Mouse (Mus musculus) yolk sac, embryonic 10.5 days (tissue): ENCODE measurements around the gene Fbxo9.

Source experiments
- DNase-seq: peaks from one replicate; pipeline ENCODE4 v3.0.0-alpha.2; 2017; ENCODE audit warnings: low spot score

Gene Fbxo9

DNA sequence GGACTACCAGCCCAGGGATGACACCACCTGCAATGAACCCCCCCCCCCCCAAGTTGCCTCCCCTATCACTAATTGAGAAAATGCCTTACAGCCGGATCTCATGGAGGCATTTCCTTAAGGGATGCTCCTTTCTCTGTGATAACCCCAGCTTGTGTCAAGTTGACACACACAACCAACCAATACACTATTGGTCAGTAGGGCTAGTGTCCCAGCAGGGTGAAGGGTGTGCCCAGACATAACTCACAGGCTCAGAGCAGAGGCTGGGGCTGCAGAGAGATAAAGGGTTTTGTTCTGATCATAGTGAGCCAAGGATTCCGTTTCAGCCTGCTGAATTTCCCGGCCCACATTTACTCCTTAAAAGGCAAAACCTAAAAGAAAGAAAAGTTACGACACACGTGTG lies 38.4 kb downstream of the Fbxo9 start:
- DNase-seq, result no peak

DNA sequence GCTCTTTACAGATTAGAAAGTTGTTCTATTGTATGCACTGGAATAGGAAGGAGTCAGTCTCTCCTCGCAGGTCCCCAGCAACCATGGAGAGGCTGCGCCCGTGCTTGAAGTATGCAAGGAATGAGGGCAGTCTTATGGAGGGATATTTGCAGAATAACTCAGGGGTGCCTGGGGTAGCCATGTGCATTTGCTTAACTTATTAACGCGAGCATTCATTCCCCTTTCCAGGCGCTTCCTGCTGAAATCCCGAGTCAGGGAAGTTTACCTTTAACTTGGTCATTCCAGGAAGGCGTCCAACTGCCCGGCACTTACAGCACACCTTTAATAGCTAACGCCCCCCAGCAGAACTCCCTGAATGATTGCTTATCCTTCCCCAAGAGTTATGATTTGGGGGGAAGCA lies 44.7 kb downstream of the Fbxo9 start:
- peak; percentile 48 for DNase-seq

DNA sequence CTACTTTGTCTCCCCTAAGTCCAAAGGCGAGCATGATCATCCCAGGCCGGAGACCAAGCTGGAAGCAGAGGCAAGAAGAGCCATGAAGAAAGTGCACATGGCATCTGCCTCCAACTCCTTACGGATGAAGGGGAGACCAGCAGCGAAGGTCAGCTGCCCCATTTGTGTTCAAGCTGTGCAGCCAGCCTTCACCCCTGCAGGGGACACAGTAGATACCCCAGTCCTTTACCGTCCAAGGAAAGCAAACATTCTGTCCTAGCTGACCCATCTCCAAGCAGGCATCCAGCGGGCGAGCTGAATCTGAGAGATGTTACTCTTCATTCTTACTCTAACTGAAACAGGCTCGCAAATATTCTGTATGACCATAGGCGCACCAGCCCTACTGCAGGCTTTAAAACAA lies 46.5 kb downstream of the Fbxo9 start:
- DNase-seq, result no peak

DNA sequence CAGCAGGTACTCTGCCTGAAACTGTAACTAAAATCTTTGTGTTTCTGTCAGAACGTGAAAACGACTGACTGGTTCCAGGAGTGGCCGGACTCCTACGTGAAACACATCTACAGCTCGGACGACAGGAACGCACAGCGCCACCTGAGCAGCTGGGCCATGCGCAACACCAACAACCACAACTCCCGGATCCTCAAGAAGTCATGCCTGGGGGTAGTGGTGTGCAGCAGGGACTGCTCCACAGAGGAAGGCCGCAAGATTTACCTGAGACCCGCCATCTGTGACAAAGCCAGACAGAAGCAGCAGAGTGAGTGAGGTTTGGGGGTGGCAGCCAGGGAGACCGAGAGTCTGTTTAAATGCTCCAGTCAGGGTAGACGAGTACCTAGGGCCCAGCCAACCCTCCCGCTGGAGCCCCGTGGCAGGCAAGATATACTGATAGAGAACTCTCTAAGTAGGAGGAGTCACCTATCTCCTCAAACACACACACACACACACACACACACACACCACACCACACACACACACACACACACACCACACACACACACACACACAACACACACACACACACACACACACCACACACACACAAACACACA lies 49.2 kb downstream of the Fbxo9 start:
- no peak for DNase-seq

DNA sequence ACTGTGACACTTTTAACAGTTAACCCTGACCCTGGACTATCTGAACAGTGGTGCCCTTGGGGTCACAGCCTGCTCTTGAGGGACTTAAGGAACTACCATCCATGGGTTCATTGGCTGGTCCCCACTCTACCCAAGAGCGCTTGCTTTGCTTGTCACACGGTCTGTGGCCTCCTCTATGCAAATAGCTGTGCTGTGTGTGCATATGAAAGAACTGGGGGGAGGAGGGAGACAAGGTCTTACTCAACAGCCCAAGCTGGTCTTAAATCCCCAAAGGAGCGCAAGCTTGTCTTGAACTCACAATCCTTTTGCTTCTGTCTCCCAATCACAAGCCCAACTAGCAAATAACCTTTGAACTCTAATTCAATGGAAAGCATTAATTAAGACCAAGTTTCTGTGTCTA lies 54.6 kb downstream of the Fbxo9 start:
- no peak for DNase-seq

DNA sequence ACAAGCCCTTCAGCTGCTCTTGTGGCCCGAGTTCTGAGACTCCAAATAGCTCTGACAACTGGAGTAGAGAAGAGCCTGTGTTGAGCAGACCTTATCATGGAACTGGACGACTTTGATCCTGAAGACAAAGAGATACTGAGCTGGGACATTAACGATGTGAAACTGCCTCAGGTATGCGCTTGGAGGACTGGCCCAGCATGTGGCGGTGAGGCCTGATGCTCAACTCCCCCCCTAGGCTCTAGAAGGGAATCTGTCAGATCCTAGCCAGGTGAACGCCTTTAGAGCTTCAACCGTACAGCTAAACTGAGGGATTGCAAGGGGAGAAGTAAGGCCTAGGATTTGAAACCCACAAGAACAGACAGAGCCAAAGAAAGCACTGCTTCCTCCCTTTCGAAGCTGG lies 55.0 kb downstream of the Fbxo9 start:
- no peak for DNase-seq

DNA sequence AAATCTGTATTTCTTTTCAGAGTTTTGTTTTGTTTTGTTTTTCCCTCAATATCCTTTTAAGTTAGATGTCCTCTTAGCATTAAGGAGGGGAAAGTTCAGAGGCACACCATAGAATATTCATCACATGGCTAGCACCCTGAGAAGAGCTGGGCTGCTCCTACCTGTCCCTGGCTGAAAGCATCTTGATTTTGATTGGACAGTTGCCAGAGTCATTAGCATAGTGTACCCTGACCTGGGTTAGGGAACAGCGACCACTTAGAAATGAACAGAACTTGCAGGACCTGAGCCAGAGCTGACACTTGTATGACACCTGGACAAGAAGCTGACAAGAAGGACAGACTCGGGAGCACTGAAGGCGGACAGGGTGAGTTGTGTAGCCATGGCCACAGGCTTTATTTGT lies 57.2 kb downstream of the Fbxo9 start, which contains the start of gene Gcm1:
TSS of gene Gcm1 (plus strand) at position 248 of the 400 bp plus-strand sequence.
- peak; percentile 67 for DNase-seq

DNA sequence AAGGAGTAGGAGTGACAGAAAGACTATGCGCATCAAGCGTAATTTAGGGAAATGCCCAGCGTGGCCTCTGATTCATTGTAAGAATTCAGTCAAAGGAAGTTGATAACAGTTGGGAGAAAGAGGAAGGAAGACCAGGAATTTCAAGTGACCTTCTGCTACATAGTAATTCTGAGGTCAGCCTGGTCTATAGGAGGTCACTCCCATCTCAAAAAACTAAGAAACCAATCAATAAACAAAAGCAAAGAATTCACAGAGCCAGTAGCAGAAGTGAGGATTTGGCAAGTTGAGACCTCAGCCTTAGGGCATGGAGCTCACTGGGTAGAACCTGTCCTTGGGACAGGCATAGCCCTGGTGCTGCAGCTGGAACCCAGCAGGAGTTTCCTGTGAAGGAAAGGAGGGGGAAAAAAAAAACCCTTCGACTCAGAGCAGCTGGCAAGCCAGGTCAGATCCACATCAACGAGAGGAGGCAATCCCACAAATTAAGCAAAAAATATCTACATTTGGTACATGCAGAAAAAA lies 58.4 kb downstream of the Fbxo9 start:
- no peak for DNase-seq

DNA sequence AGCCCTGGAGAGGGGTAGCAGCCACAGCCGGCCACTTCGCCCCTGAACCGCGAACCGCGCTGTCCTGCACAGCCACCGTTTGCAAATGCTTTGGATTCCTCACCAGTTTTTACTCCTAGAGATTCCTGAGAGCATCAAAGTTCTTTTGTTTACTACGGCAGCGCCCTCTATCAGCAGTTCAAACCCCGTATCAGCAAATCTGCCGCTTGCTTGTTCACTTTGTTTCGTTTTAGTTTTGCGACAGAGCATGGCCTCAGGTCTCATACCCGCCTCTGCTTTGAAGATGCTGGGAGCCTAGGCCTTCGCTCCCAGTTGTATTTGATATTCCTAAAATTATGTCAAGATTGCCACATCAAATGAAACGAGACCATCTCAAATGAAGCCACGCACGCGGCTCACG lies 62.1 kb downstream of the Fbxo9 start:
- DNase-seq, result peak; percentile 53

DNA sequence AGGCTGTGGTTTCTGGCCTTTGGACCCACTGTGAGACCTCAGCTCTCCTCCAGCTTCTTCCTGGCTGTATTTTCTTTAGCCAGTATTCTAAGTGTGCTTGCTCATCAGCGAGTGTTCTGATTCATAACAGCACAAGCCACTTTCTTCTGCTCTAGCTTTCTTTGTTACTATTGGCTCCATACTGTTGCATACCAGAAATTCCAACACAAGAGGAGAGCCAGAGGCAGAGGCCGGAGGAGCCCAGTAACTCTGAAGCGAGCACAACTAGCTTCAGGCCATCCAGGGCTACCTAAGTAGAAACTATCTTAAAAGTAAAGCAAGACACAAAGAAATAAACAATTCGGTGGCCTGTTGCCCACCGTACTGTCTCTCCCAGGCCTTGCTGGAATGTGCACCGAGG lies 63.7 kb downstream of the Fbxo9 start:
- DNase-seq, result peak; percentile 53

DNA sequence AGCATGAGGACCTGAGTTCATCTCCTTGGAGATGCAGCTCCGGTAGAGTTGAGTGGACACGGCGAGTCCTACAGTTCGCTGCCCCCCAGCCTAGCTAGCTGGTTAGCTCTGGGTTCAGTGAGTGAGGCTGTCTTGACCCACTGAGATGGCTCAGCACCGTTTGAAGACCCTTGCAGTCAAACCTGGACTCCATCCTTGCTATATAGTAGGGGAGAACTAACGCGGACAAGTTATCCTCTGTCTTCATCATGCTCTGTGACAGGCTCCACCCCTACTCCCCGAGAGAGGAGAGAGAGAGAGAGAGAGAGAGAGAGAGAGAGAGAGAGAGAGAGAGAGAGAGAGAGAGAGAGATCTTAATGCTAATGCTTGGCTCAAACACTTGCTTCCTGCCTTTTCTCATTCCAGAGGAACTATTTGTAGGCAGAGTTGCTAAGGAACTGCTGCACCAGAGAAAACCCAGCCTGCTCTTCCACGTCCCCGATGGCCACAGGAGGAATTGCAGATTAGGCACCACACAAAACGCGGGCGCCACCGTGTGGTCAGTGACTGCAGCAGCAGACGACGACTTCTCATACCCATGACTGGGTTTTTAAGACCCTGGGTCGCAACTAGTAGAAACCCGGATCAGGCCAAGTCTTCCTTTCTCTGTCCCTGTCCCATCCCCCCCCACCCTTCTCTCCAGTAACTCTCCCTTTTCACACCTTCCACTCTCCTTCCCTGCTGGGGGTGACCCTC lies 69.9 kb downstream of the Fbxo9 start:
- peak; percentile 68 for DNase-seq

DNA sequence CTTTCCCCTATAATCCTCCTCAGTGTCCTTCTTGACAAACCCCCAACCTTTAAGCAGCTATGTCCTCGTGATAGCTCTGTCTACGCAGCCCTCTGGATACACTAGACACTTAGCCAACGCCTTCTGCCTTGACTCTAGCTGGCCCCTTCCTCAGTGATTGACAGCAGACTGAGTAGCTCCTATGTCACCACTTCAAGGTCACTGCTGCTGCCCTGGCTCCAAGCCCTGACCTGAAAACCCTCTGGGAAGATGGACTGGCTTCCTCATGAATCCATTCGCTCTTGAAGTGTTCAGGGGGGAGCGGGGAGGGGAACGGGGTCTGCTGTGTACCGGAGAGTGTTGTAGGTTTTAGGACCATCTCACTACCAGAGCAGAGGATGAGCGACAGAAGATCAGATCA lies 73.0 kb downstream of the Fbxo9 start:
- no peak for DNase-seq

DNA sequence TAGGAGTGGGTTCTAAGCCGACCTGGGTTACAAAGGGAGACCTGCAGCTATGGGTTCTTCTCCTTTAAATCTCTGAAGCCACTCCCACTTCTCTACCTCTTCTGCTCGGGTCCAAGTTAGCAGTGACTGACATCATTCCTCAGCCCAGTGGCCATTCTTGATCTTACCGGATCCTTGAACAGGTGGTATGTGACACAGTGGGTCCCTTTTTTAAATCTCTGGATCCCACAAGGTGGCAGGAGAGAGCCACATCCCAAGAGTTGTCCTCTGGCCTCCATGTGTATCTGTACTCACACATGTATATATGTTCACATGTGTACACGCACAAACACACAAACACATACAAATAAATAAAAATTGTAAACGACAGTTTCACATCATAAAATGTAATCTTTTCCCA lies 73.6 kb downstream of the Fbxo9 start:
- no peak for DNase-seq

DNA sequence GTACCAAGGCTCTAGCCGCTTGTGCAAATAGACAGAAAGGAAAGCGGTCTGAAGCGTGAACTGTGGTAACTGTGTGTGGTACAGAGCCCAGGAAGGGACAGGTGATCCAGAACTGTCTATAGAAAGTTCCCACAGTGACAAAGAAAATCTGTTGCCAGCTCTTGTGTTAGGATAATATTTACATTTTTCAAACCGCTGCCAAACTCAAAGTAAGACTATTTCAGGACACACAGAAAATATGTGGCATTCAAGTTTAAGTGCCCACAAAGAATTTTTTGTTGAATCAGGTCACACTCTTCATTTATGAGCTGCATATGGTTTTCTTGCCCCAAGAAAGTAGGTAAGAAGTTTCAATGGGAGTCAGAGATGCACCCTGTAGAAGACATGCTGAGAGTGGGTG lies 75.9 kb downstream of the Fbxo9 start:
- DNase-seq, result no peak
